Mouse (Mus musculus) MEL (cell line): Measurements from ENCODE around the gene Dapk1.

Experiments
- EP300 ChIP-seq, 2 experiments: IDR thresholded peaks; 2 replicates each; pipeline ENCODE4 v1.6.1; 2011; ENCODE audit warnings: improper control_type of control experiment in 2 of 2, low read length in 2 of 2, low read depth in 1 of 2, mild to moderate bottlenecking in 1 of 2
- MAFK ChIP-seq: IDR thresholded peaks from 2 replicates; pipeline ENCODE4 v1.6.1; 2011; ENCODE audit warnings: low read depth, mild to moderate bottlenecking, low read length, improper control_type of control experiment, borderline replicate concordance
- MAZ ChIP-seq: IDR thresholded peaks from 2 replicates; pipeline ENCODE4 v1.6.1; 2012; ENCODE audit warnings: low read depth, mild to moderate bottlenecking, inconsistent platforms, low read length, improper control_type of control experiment

DNA sequence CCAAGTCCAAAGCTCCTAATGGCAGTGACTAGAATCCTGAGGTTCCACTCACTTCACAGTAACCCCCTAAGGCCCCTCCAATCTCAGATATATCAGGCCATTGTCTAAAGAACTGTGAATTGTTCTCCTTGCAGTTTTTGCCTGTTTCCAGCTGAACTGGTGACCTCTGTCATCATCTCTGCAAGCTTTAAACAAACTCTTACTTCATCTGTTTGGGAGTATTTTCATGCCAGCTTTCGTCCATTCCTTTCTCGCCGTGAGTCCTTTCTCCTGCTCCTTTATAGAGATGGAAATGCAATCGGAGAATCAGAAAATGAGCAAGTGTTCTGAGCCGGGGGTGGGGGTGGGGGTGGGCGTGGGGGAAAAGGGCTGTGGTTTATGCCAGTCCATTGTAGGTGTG lies 107.4 kb downstream of the Dapk1 start:
- no peak for TF ChIP-seq MAZ
- no peak for TF ChIP-seq EP300 (IDR thresholded peaks at IDR 0.05; ENCODE audit: low read depth in 1 of 2, low read length in 2 of 2)
- no peak for TF ChIP-seq MAFK
